Mouse (Mus musculus) CH12.LX (cell line): ENCODE measurements around the gene Thoc2. TPM values are rescaled to one million over a fixed set of nuclear protein-coding genes. Genes with fewer than 3 reads are reported as not detected.

Experiments used
- DNase-seq: peaks from one replicate; pipeline ENCODE4 v3.0.0-alpha.2; 2013; ENCODE audit errors: extremely low read depth
- H3K27ac ChIP-seq: 2 replicates; pipeline ENCODE4 v1.5.1; 2012; ENCODE audit warnings: low read depth, mild to moderate bottlenecking, control low read depth, moderate library complexity; ENCODE audit not compliant: insufficient read depth
- H3K27me3 ChIP-seq: replicated peaks from 2 replicates; pipeline ENCODE3; 2012; ENCODE audit warnings: inconsistent platforms
- H3K36me3 ChIP-seq, 2 experiments: replicated peaks in 1 of 2; 2 replicates each; pipeline versions ENCODE3 to v1.6.1; 2012; ENCODE audit warnings: inconsistent platforms in 1 of 2, low read length in 1 of 2, mild to moderate bottlenecking in 1 of 2, mixed read lengths in 1 of 2, moderate library complexity in 1 of 2; ENCODE audit not compliant: control insufficient read depth in 1 of 2, insufficient read depth in 1 of 2
- H3K4me1 ChIP-seq, 2 experiments: 2 replicates each; pipeline ENCODE4 v1.6.1; 2012; ENCODE audit warnings: inconsistent platforms in 1 of 2, moderate library complexity in 1 of 2; ENCODE audit not compliant: insufficient read depth in 2 of 2, control insufficient read depth in 1 of 2
- H3K4me2 ChIP-seq: 2 replicates; pipeline ENCODE4 v1.6.1; 2012; ENCODE audit warnings: low read depth, mild to moderate bottlenecking, control low read depth; ENCODE audit not compliant: poor library complexity, insufficient read depth, severe bottlenecking
- H3K4me3 ChIP-seq, 3 experiments: fragments of 150-350 bp in 1 of 3; sonication (generic) in 1 of 3; replicated peaks in 1 of 3; 2 replicates each; pipeline versions ENCODE3 to v1.5.1; 2011 to 2012; ENCODE audit warnings: low read depth in 2 of 3, low read length in 2 of 3, mild to moderate bottlenecking in 2 of 3, moderate library complexity in 2 of 3, control low read depth in 1 of 3, improper control_type of control experiment in 1 of 3, inconsistent platforms in 1 of 3, mixed read lengths in 1 of 3; ENCODE audit not compliant: poor library complexity in 1 of 3
- H3K79me2 ChIP-seq: replicated peaks from 2 replicates; pipeline ENCODE4 v1.6.1; 2012; ENCODE audit warnings: mild to moderate bottlenecking, moderate library complexity; ENCODE audit not compliant: control insufficient read depth, poor library complexity, insufficient read depth, severe bottlenecking; ENCODE audit errors: extremely low read depth
- H3K9ac ChIP-seq: 2 replicates; pipeline ENCODE4 v1.6.1; 2012; ENCODE audit warnings: low read depth, mild to moderate bottlenecking, control low read depth, moderate library complexity; ENCODE audit not compliant: insufficient read depth
- H3K9me3 ChIP-seq: replicated peaks from 2 replicates; pipeline ENCODE3; 2012; ENCODE audit warnings: low read length, inconsistent platforms, mixed read lengths
- CHD2 ChIP-seq: IDR thresholded peaks from 2 replicates; pipeline ENCODE4 v1.6.1; 2011; ENCODE audit warnings: low read length, improper control_type of control experiment
- CTCF ChIP-seq, 2 experiments: IDR thresholded peaks in 1 of 2; conservative IDR thresholded peaks in 1 of 2; 2 replicates each; pipeline ENCODE4 v1.5.1; 2011 to 2012; ENCODE audit warnings: low read depth in 2 of 2, low read length in 2 of 2, improper control_type of control experiment in 1 of 2, inconsistent platforms in 1 of 2, mild to moderate bottlenecking in 1 of 2, moderate library complexity in 1 of 2
- ELF1 ChIP-seq: IDR thresholded peaks from 2 replicates; pipeline ENCODE4 v1.6.1; 2014; ENCODE audit warnings: low read depth, mild to moderate bottlenecking, inconsistent platforms, low read length, improper control_type of control experiment
- EP300 ChIP-seq: IDR thresholded peaks from 2 replicates; pipeline ENCODE4 v1.6.1; 2011; ENCODE audit warnings: low read length, improper control_type of control experiment
- GABPA ChIP-seq: IDR thresholded peaks from 2 replicates; pipeline ENCODE4 v1.6.1; 2012; ENCODE audit warnings: low read depth, low read length, improper control_type of control experiment, inconsistent platforms; ENCODE audit not compliant: insufficient replicate concordance
- IRF4 ChIP-seq: IDR thresholded peaks from 2 replicates; pipeline ENCODE4 v1.6.1; 2014; ENCODE audit warnings: low read depth, mild to moderate bottlenecking, inconsistent platforms, low read length, improper control_type of control experiment
- JUND ChIP-seq: conservative IDR thresholded peaks from 2 replicates; pipeline ENCODE4 v1.6.1; 2011; ENCODE audit warnings: low read depth, low read length, improper control_type of control experiment
- MAFK ChIP-seq: IDR thresholded peaks from 2 replicates; pipeline ENCODE4 v1.6.1; 2011; ENCODE audit warnings: low read length, improper control_type of control experiment; ENCODE audit not compliant: insufficient replicate concordance
- MAZ ChIP-seq: IDR thresholded peaks from 2 replicates; pipeline ENCODE4 v1.6.1; 2012; ENCODE audit warnings: low read depth, mild to moderate bottlenecking, inconsistent platforms, low read length, improper control_type of control experiment, moderate library complexity
- MXI1 ChIP-seq: IDR thresholded peaks from 2 replicates; pipeline ENCODE4 v1.6.1; 2011; ENCODE audit warnings: mild to moderate bottlenecking, low read depth, low read length, improper control_type of control experiment
- MYC ChIP-seq: IDR thresholded peaks from 2 replicates; pipeline ENCODE4 v1.6.1; 2011; ENCODE audit warnings: low read depth, mild to moderate bottlenecking, improper control_type of control experiment, low read length
- NRF1 ChIP-seq: IDR thresholded peaks from 2 replicates; pipeline ENCODE4 v1.6.1; 2014; ENCODE audit warnings: low read depth, mild to moderate bottlenecking, inconsistent platforms, low read length, improper control_type of control experiment, moderate library complexity
- PAX5 ChIP-seq: IDR thresholded peaks from 2 replicates; pipeline ENCODE4 v1.6.1; 2012; ENCODE audit warnings: low read length, inconsistent platforms, mixed read lengths
- POLR2A ChIP-seq: IDR thresholded peaks from 2 replicates; pipeline ENCODE4 v1.6.1; 2011; ENCODE audit warnings: low read depth, mild to moderate bottlenecking, improper control_type of control experiment, low read length
- RAD21 ChIP-seq: IDR thresholded peaks from 2 replicates; pipeline ENCODE4 v1.6.1; 2011; ENCODE audit warnings: low read depth, mild to moderate bottlenecking, low read length, improper control_type of control experiment, moderate library complexity
- SIN3A ChIP-seq: IDR thresholded peaks from 2 replicates; pipeline ENCODE4 v1.6.1; 2012; ENCODE audit warnings: low read length, improper control_type of control experiment, inconsistent platforms
- SMC3 ChIP-seq: IDR thresholded peaks from 2 replicates; pipeline ENCODE4 v1.6.1; 2011; ENCODE audit warnings: low read depth, low read length, improper control_type of control experiment
- TBP ChIP-seq: conservative IDR thresholded peaks from 2 replicates; pipeline ENCODE4 v1.6.1; 2011; ENCODE audit warnings: low read depth, low read length, improper control_type of control experiment
- ZC3H11A ChIP-seq: IDR thresholded peaks from 2 replicates; pipeline ENCODE4 v1.6.1; 2012; ENCODE audit warnings: low read depth, mild to moderate bottlenecking, inconsistent platforms, low read length, improper control_type of control experiment
- ZKSCAN1 ChIP-seq: IDR thresholded peaks from 2 replicates; pipeline ENCODE4 v1.6.1; 2012; ENCODE audit warnings: low read depth, inconsistent platforms, low read length, improper control_type of control experiment, borderline replicate concordance
- dilution Hi-C: fragments of 300-500 bp; cut with MboI; formaldehyde crosslinking; loops from 2 replicates; pipeline ENCODE4 v1.14.3; 2020; ENCODE audit warnings: low sequenced_read_pairs; ENCODE audit not compliant: extremely low pct_unique_long_range_greater_than_20kb, extremely low pct_ligation_motif_present
- in situ Hi-C: fragments of 300-500 bp; cut with MboI; formaldehyde crosslinking; loops from 3 replicates; pipeline ENCODE4 v1.14.3; 2019; ENCODE audit warnings: low sequenced_read_pairs, low pct_ligation_motif_present, low pct_unique_long_range_greater_than_20kb, mixed read lengths
- polyA plus RNA-seq: library from polyadenylated mRNA; unstranded; fragments of >175 nt; gene quantifications from 2 replicates; pipeline ENCODE4 v1.2.1, GENCODE M21; 2012; ENCODE audit warnings: low read depth; ENCODE audit not compliant: insufficient read length
- total RNA-seq, 2 experiments: library from RNA; depleted of rRNA; stranded (reverse); fragments of 300-350 nt in 1 of 2; fragments of >200 nt in 1 of 2; gene quantifications; 2 replicates each; pipeline ENCODE4 v1.2.3; 2012 to 2014

Thoc2 gene
- total and polyA plus RNA-seq, 3 experiments, result 23.0 to 77.1 (median 48.9) TPM

DNA sequence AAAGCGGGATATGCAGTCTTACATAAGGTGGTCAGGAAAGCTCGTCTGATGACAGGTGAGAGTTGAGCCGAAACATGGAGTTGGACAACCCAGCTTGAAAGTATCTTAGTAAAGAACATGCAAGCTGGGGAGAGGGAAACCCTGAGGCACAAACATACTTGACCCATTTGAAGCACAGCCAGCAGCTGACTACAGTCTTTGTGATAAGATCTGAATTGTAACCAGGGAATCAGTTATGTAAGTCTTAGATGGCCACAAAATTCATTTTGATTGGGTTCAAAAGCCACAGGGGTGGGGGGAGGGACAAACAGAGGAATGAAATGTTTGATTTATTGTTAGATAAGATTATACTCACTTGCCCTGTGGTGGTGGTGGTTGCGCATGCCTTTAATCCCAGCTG lies 48.9 kb upstream of the Thoc2 start:
- Histone ChIP-seq H3K27me3 (no peaks in the 10 kb centered on the region), H3K27ac (no peak overlapping the region), H3K9ac (no peak overlapping the region), H3K79me2 (no peaks in the 10 kb centered on the region), H3K4me3 (no peak overlapping the region), H3K9me3 (no peaks in the 10 kb centered on the region), H3K4me1 (no peaks in the 10 kb centered on the region), H3K36me3 (no peaks in the 10 kb centered on the region), H3K4me2 (no peak overlapping the region)
- no peak for DNase-seq
- in situ Hi-C loops, result no loop called here
- dilution Hi-C loops, result no loop called here
- TF ChIP-seq JUND (no peak), CHD2 (no peak), TBP (no peak), NRF1 (no peak), SIN3A (no peak), EP300 (no peak), MAFK (no peak), MYC (no peak), MXI1 (no peak), SMC3 (no peak), RAD21 (no peak), ZC3H11A (no peak), GABPA (no peak), MAZ (no peak), POLR2A (no peak), ELF1 (no peak), PAX5 (no peak), IRF4 (no peak)

DNA sequence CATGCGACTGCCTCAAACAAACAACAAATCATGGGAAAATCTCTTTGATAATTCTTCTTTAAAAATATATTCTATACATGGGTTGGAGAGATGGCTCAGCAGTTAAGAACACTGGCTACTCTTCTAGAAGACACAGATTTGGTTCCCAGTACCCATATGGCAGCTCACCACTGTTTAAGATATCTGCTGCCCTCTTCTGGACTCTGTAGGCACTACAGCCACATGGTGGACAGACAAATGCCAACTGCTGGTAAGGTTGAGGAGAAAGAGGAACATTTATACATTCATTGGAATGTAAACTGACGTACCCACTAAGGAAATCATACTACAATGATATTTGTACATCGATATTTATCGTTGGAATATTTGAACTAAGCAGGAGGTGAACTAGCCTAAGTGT lies 36.7 kb upstream of the Thoc2 start:
- H3K9ac ChIP-seq, result no peak overlapping the region
- TF ChIP-seq MAFK (no peak), ZKSCAN1 (no peak), RAD21 (peak; percentile 51), CTCF (conservative IDR thresholded peaks at IDR 0.05 in 1 of 2, IDR thresholded peaks at IDR 0.05 in 1 of 2; ENCODE audit: low read depth in 2 of 2, low read length in 2 of 2) (peak; percentile 30 to 51)
- H3K4me1 ChIP-seq, result no peaks in the 10 kb centered on the region
- peak; percentile 29 for DNase-seq
- no peaks in the 10 kb centered on the region for H3K27me3 ChIP-seq
- dilution Hi-C loops (no loop called here), in situ Hi-C loops (no loop called here)
- H3K36me3 ChIP-seq, result no peaks in the 10 kb centered on the region
- no peaks in the 10 kb centered on the region for H3K9me3 ChIP-seq
- H3K79me2 ChIP-seq, result no peaks in the 10 kb centered on the region
- no peak overlapping the region for H3K4me3 ChIP-seq
- H3K27ac ChIP-seq, result no peak overlapping the region
- no peak overlapping the region for H3K4me2 ChIP-seq
